Mouse (Mus musculus) fibroblast of lung, adult 2 months (primary cell): Measurements from ENCODE around the gene Gsta3.

Experiments used
- DNase-seq: peaks from one replicate; pipeline ENCODE4 v3.0.0-alpha.2; 2011; ENCODE audit warnings: low read depth

Gsta3 gene

DNA sequence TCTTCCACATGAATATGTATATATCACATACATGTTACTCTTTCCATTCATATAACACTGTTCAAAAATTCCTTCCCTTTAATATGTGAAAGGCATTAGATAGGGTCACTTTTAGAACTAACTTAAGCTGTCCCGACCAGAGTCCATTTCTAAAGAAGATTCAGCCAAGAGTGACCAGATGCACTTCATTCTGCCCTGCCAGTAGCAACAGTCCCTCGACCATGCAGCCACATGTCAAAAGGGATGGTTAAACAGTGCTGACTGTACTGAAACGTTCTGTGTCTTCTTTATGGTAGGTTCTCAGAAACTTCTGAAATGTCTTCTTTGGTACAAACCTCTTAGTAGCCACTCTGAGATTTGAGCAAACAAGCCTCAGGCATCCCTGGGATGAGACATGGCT lies 61.3 kb downstream of the Gsta3 start:
- no peak for DNase-seq

DNA sequence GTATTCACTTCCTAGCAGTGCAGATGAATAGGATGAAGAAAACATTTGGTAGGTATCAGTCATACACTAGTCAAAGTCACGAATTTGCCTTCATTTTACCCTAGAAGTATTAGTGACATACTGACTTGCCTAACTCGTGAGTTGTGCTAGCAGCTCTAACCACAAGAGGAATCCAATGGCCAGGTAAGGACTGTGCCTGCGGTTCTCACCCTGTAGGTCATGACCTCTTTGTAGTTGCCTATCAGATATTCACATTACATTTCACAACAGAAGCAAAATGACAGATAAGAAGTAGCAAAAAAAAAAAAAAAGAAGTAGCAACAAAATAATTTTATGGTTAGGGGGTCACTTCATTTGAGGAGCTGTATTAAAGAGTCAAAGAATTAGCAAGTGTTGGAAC lies 63.8 kb downstream of the Gsta3 start:
- DNase-seq: no peak

DNA sequence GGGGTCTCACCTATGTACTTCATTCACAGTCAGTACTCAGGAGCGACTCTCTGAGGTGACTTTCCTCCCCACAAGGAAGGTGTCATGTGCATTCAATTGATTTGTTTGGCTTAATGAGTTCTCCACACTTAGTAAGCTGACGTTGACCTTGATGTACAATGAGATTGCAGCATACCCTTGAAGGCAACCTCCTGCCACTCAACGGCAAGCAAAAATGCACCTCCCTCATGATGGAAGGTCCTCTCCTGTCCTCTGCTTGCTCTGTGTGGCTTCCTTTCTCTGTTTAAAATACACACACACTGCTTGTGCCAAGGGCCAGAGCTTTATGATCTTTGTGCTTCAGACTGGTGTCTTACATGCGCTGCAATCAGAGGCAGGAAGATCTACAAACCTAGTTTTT lies 64.3 kb downstream of the Gsta3 start:
- DNase-seq: no peak

DNA sequence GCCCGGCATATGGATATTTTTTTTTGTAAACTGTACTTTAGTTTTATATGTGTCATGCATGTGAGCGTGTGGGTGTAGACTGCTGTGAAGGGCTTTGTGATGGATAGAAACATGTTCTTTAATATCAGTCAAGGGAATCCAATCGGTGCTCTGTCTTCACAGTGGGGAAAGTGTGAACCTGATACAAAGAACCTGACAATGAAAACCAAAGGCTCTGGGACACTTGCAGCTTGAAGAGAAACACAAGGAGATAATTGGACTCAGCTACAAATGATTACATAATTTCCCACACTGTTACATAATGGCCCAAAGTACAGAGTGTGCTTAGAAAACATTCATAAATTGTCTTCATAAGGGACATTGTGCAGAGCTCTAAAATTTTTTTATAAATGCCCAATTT lies 65.1 kb downstream of the Gsta3 start:
- no peak for DNase-seq

DNA sequence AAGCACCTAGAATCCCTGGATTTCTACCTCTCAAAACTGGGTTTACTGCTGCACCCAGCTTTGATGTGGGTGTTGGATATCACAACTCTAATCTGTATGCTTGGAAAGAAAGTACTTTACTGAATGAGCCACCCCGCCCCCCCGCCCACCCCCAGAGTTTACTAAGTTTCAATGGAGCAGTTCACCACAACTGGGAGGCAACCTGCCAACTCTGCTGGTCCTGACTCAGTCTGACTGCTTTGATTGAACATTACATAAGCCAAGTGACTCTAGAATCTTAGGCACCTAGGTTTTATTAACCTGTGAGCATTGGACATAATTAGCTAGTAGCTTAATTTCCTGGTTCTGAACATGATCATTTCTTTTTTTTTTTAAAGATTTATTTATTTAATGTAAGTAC lies 73.9 kb downstream of the Gsta3 start:
- no peak for DNase-seq
